Mouse (Mus musculus) urinary bladder, postnatal 4 days (tissue): ENCODE results near the gene Rtn4r.

Experiments used
- DNase-seq, 2 experiments: peaks; one replicate each; pipeline ENCODE4 v3.0.0; 2021 to 2022; ENCODE audit warnings: low spot score in 2 of 2

Gene Rtn4r

GRCm38 (mm10) chr16:18156579-18157350 is 29.3 kb downstream of the Rtn4r start:
- DNase-seq: no peak

- no peak for DNase-seq
Observed at GRCm38 (mm10) chr16:18159255-18159654, 31.8 kb downstream of the Rtn4r start.

- peak in 1 of 2 experiments; percentile 68 for DNase-seq
Observed at GRCm38 (mm10) chr16:18159778-18160177, 32.3 kb downstream of the Rtn4r start.

GRCm38 (mm10) chr16:18160514-18160913 is 33.1 kb downstream of the Rtn4r start:
- no peak for DNase-seq

- no peak for DNase-seq
Observed at GRCm38 (mm10) chr16:18161190-18161589, 33.7 kb downstream of the Rtn4r start.

GRCm38 (mm10) chr16:18164642-18165238 is 37.3 kb downstream of the Rtn4r start:
- DNase-seq: no peak

- no peak for DNase-seq
Observed at GRCm38 (mm10) chr16:18166613-18167190, 39.3 kb downstream of the Rtn4r start.

- no peak for DNase-seq
Observed at GRCm38 (mm10) chr16:18169156-18169555, 41.7 kb downstream of the Rtn4r start.

- no peak for DNase-seq
Observed at GRCm38 (mm10) chr16:18169776-18170175, 42.3 kb downstream of the Rtn4r start.

- DNase-seq: peak; percentile 48 to 87
Observed at GRCm38 (mm10) chr16:18172266-18172855, 44.9 kb downstream of the Rtn4r start.

GRCm38 (mm10) chr16:18173231-18173630 is 45.8 kb downstream of the Rtn4r start:
- DNase-seq: no peak

- no peak for DNase-seq
Observed at GRCm38 (mm10) chr16:18173788-18174187, 46.3 kb downstream of the Rtn4r start.

GRCm38 (mm10) chr16:18175817-18176541 is 48.5 kb downstream of the Rtn4r start:
- no peak for DNase-seq

GRCm38 (mm10) chr16:18176758-18177157 is 49.3 kb downstream of the Rtn4r start:
- DNase-seq: no peak

- DNase-seq: no peak
Observed at GRCm38 (mm10) chr16:18179591-18179990, 52.1 kb downstream of the Rtn4r start.

- no peak for DNase-seq
Observed at GRCm38 (mm10) chr16:18181398-18181797, 54.0 kb downstream of the Rtn4r start.

GRCm38 (mm10) chr16:18182766-18183165 is 55.3 kb downstream of the Rtn4r start:
- no peak for DNase-seq

- DNase-seq: no peak
Observed at GRCm38 (mm10) chr16:18185715-18186449, 58.4 kb downstream of the Rtn4r start.

GRCm38 (mm10) chr16:18186798-18187197 is 59.4 kb downstream of the Rtn4r start:
- DNase-seq: no peak

GRCm38 (mm10) chr16:18187221-18187620 is 59.8 kb downstream of the Rtn4r start:
- no peak for DNase-seq

GRCm38 (mm10) chr16:18191006-18191405 is 63.6 kb downstream of the Rtn4r start:
- no peak for DNase-seq
